7 mouse cellular contexts compared by ENCODE assay signal in the genomic region with DNA sequence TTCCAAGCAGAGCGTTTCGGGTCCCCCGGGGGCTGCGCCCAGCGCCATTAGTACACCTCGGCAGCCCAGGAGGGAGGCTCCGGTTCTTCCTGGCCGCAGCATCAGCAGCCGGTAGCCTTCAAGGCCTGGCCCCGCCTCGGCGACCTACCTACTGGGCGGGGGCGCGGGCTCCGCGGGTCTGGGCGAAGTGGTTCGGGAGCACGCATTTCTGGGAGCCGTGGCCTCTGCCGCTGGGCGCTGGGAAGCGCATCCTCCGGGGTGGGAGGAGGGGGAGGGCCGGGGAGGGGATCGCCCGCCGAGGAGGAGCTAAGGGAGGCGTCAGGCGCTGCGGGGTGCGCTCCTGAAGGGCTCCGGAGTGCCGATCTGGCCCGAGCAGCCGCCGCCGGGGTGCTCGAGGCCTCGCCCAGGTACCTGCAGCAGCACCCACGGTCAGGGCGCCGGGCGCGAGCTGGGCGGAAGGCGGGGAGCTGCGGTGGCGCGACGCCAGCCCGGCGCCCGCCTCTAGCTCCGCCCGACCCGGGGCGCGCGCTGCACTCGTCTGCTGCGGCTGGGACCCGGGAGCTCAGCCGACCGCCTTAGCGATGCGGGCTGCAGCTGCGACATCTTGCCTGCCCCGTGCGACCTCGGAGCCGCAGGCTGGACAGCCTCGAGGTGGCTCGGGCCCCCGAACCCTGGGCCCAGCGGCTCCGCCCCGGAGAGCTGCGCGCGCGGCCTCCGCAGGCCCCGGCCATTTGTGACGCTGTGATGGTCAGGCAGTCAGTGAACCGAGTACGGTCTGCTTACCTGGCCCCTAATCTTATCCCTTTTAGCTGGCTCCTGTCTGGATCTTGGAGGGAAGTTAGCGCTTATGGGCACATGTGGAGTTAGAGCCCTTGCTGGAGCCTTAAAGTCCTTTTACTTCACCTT. TPM values are rescaled to one million over a fixed set of nuclear protein-coding genes. Genes with fewer than 3 reads are reported as not detected.
A peak's percentile ranks its signal among the peaks of the same experiment; 100 is the strongest.
DNase-seq lines count a peak whose midpoint lies in the region; ATAC-seq lines count a peak whose summit lies in the region.

A gene (minus strand): TSS at position 646 of the 906 bp plus-strand sequence.

- H3K4me3 ChIP-seq in intestine, embryonic 16.5 days (ENCODE audit: low read length): peak within 1 kb of the TSS; percentile 93
- H3K4me3 ChIP-seq in limb, embryonic 10.5 days: peak within 1 kb of the TSS; percentile 89
- H3K4me3 ChIP-seq in midbrain, embryonic 12.5 days: peak within 1 kb of the TSS; percentile 81

- no peaks in the 10 kb centered on the region for H3K36me3 ChIP-seq in intestine, embryonic 16.5 days (ENCODE audit: control insufficient read depth, insufficient read depth, low read length)
- no peaks in the 10 kb centered on the region for H3K36me3 ChIP-seq in limb, embryonic 10.5 days
- H3K36me3 ChIP-seq in midbrain, embryonic 12.5 days: no peaks in the 10 kb centered on the region

- H3K9me3 ChIP-seq in intestine, embryonic 16.5 days (ENCODE audit: control insufficient read depth, low read length): no peaks in the 10 kb centered on the region
- H3K9me3 ChIP-seq in limb, embryonic 10.5 days (replicated peaks): no peaks in the 10 kb centered on the region
- H3K9me3 ChIP-seq in midbrain, embryonic 12.5 days: no peaks in the 10 kb centered on the region

- ATAC-seq in intestine, embryonic 16.5 days: peak; percentile 97
- ATAC-seq in midbrain, embryonic 12.5 days (ENCODE audit: low FRiP score, low read depth): peak; percentile 93

- intact Hi-C loops in gastrocnemius, postnatal 36 days (cut with DNase I): loop anchor here (10.0 kb wide), 1 partner anchor 188 kb away; no protein-coding TSS in a partner anchor

- peak within 1 kb of the TSS; percentile 97 for H3K27ac ChIP-seq in intestine, embryonic 16.5 days (ENCODE audit: low read length)
- H3K27ac ChIP-seq in limb, embryonic 10.5 days: peak within 1 kb of the TSS; percentile 98
- peak within 1 kb of the TSS; percentile 91 for H3K27ac ChIP-seq in midbrain, embryonic 12.5 days (replicated peaks)

- H3K27me3 ChIP-seq in intestine, embryonic 16.5 days (replicated peaks; ENCODE audit: control insufficient read depth, insufficient read depth, low read length): no peaks in the 10 kb centered on the region
- H3K27me3 ChIP-seq in limb, embryonic 10.5 days (ENCODE audit: low read depth, poor library complexity, severe bottlenecking): no peaks in the 10 kb centered on the region
- no peaks in the 10 kb centered on the region for H3K27me3 ChIP-seq in midbrain, embryonic 12.5 days

- WGBS in intestine, embryonic 16.5 days: under 1% methylated on average over 75 of the region's 89 CpGs
- WGBS in limb, embryonic 10.5 days: under 1% methylated on average over 86 of the region's 89 CpGs
- 2% methylated on average over 71 of the region's 89 CpGs for WGBS in midbrain, embryonic 12.5 days

- peak; percentile 78 for DNase-seq in adrenal gland, adult 8-10 months
- DNase-seq in embryo, embryonic 11 days: peak; percentile 91
- DNase-seq in gastrocnemius, postnatal 36 days: peak; percentile 61 to 73
- DNase-seq in limb, embryonic 10.5 days (ENCODE audit: low spot score): peak; percentile 88
- DNase-seq in skeletal muscle tissue, adult 2 months (ENCODE audit: low read depth, low spot score): peak; percentile 37

- H3K4me2 ChIP-seq in intestine, embryonic 16.5 days (ENCODE audit: low read depth, low read length): peak within 1 kb of the TSS; percentile 69
- H3K4me2 ChIP-seq in midbrain, embryonic 12.5 days (replicated peaks): peak within 1 kb of the TSS; percentile 55

- 0 out of 2 replicates have a peak, but pooled peaks cover 3% of the 10 kb centered on the region for H3K4me1 ChIP-seq in intestine, embryonic 16.5 days (ENCODE audit: control insufficient read depth, insufficient read depth, low read length)
- H3K4me1 ChIP-seq in limb, embryonic 10.5 days: peaks cover 17% of the 10 kb centered on the region
- peaks cover 7% of the 10 kb centered on the region; the same call in 1 of the 2 replicates for H3K4me1 ChIP-seq in midbrain, embryonic 12.5 days

- peak within 1 kb of the TSS; percentile 92 for H3K9ac ChIP-seq in intestine, embryonic 16.5 days (ENCODE audit: low read depth, low read length)
- peak within 1 kb of the TSS; percentile 84 for H3K9ac ChIP-seq in midbrain, embryonic 12.5 days (replicated peaks)

RNA-seq across cellular contexts. Expression of the gene that starts here (rescaled TPM):
- 10 to 100 TPM; 29.2 to 46.0 (median 37.0) TPM for total RNA-seq in adrenal gland, adult 8-10 months (2022)
- total RNA-seq in gastrocnemius, postnatal 36 days (2021): 1 to 10 TPM; 2.1 to 2.5 TPM
- polyA plus RNA-seq in intestine, embryonic 16.5 days (2015; fragmentation: Nextera tagmentation; extraction: Ambion mirVana): 8.1 and 9.4 TPM in 2 replicates
- polyA plus RNA-seq in limb, embryonic 10.5 days (2016; fragmentation: Nextera tagmentation; extraction: Ambion mirVana): 6.2 and 8.2 TPM in 2 replicates
- polyA plus RNA-seq in midbrain, embryonic 12.5 days (2016; fragmentation: Nextera tagmentation; extraction: Ambion mirVana): 7.4 and 8.0 TPM in 2 replicates

Comparison
In these comparisons a context has a peak if more than half of its experiments do, and no peak if none do; other contexts are left out.
1. Peak in every context shown above with its lines: DNase-seq, ATAC-seq, H3K4me3 ChIP-seq and H3K27ac ChIP-seq.
2. RNA of the gene that starts here (total RNA-seq): 29.2 to 46.0 TPM in adrenal gland, adult 8-10 months; 2.1 to 2.5 TPM in gastrocnemius, postnatal 36 days; every median in the first group is over 4 times any median in the second.
3. DNase-seq: peak in every context shown above with its lines; median percentile 91 in embryo, embryonic 11 days; 88 in limb, embryonic 10.5 days; 78 in adrenal gland, adult 8-10 months; 67 in gastrocnemius, postnatal 36 days; 37 in skeletal muscle tissue, adult 2 months.